Mouse (Mus musculus) embryonic facial prominence, embryonic 10.5 days (tissue): ENCODE results near the gene Gfpt1. TPM values are rescaled to one million over a fixed set of nuclear protein-coding genes. Genes with fewer than 3 reads are reported as not detected.
A peak's percentile ranks its signal among the peaks of the same experiment; 100 is the strongest.

ENCODE experiments used
- DNase-seq: peaks from one replicate; pipeline ENCODE4 v3.0.0-alpha.2; 2017; ENCODE audit warnings: low spot score
- H3K27ac ChIP-seq: fragments of 300-500 bp; sonication (generic); replicated peaks from 2 replicates; pipeline ENCODE4 v1.5.1; 2016; ENCODE audit warnings: mild to moderate bottlenecking
- H3K27me3 ChIP-seq: fragments of 300-500 bp; sonication (generic); replicated peaks from 2 replicates; pipeline ENCODE4 v1.6.1; 2016; ENCODE audit warnings: low read depth, mild to moderate bottlenecking; ENCODE audit not compliant: poor library complexity, severe bottlenecking
- H3K36me3 ChIP-seq: fragments of 300-500 bp; sonication (generic); replicated peaks from 2 replicates; pipeline ENCODE4 v1.6.1; 2016; ENCODE audit warnings: mild to moderate bottlenecking, moderate library complexity
- H3K4me1 ChIP-seq: fragments of 300-500 bp; sonication (generic); 2 replicates; pipeline ENCODE4 v1.6.1; 2016
- H3K4me3 ChIP-seq: fragments of 300-500 bp; sonication (generic); 2 replicates; pipeline ENCODE4 v1.5.1; 2016; ENCODE audit warnings: mild to moderate bottlenecking, moderate library complexity
- H3K9me3 ChIP-seq: fragments of 300-500 bp; sonication (generic); 2 replicates; pipeline ENCODE4 v1.6.1; 2016; ENCODE audit warnings: mild to moderate bottlenecking
- WGBS: fragments of 180-500 bp; shearing (Covaris S2); methylation state at CpG from one replicate; pipeline ENCODE4 v1.1.7; 2016; 5-methylcytosine and 5-hydroxymethylcytosine counted together
- polyA plus RNA-seq: library from polyadenylated mRNA; unstranded; fragments of >200 nt; fragmentation: Nextera tagmentation; extraction: Ambion mirVana; gene quantifications from 2 replicates; pipeline ENCODE4 v1.2.1, GENCODE M21; 2016

The Gfpt1 gene
- 17.0 and 17.5 TPM in 2 replicates for polyA plus RNA-seq

DNA sequence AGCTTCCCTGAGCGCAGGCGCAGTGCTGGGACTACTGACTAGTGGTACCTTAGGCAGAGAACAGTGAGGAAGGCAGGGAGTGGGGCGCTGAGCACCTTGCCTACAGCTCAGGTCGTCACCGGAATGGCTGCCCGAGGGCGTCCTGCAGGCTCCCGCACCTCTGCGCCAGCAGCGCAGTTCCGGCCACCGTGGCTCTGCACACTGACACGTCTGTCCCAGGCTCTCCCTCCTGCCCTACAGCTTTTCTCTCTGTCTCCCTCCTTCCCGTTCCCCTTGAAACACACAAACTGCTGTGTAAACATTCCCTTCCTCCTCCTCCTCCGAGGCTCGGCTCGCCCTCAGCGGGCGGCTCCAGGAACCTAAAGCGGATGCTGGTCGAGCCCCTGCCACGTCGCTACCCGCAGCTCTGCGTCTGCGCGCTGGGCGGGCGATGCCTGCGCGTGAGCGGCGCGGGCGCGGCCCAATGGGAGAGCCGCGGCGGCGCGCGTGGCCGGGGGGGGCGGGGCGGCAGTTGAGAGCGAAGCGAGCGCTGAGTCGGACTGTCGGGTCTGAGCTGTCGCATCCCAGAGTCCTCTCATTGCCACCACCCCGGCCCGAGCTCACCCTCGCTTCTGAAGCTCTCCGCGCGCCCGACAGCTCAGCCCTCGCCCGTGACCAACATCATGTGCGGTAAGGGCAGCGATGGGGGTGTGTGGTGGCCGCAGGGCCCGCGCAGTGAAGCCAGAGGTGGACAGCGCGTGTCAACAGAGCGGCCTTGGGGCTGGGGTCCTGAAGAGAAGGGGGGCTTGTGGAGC, at the start of gene Gfpt1:
Gene Gfpt1, plus strand, starts transcription at position 510 of the 794 bp plus-strand sequence.
- peak; percentile 96 for DNase-seq
- H3K9me3 ChIP-seq: no peaks in the 10 kb centered on the region
- peaks cover 8% of the 10 kb centered on the region for H3K36me3 ChIP-seq
- under 1% methylated on average over 68 of the region's 68 CpGs for WGBS
- H3K4me1 ChIP-seq: peaks cover 19% of the 10 kb centered on the region
- H3K27me3 ChIP-seq: no peaks in the 10 kb centered on the region
- peak within 1 kb of the TSS; percentile 96 for H3K4me3 ChIP-seq
- H3K27ac ChIP-seq: peak within 1 kb of the TSS; percentile 94

GRCm38 (mm10) chr6:86994254-86994653, 48.4 kb upstream of the Gfpt1 start:
- peaks cover 36% of the 10 kb centered on the region for H3K36me3 ChIP-seq
- no peaks in the 10 kb centered on the region for H3K4me1 ChIP-seq
- H3K27me3 ChIP-seq: no peaks in the 10 kb centered on the region
- 87% methylated on average over 4 of the region's 4 CpGs for WGBS
- no peak for DNase-seq
- no peak overlapping the region for H3K27ac ChIP-seq
- no peak overlapping the region for H3K4me3 ChIP-seq
- H3K9me3 ChIP-seq: no peaks in the 10 kb centered on the region

GRCm38 (mm10) chr6:86996629-86997307, 45.9 kb upstream of the Gfpt1 start:
- Histone ChIP-seq H3K4me1 (no peaks in the 10 kb centered on the region), H3K27me3 (no peaks in the 10 kb centered on the region), H3K9me3 (no peaks in the 10 kb centered on the region), H3K27ac (no peak overlapping the region), H3K36me3 (peaks cover 29% of the 10 kb centered on the region), H3K4me3 (no peak overlapping the region)
- DNase-seq: no peak
- WGBS: 88% methylated on average over 5 of the region's 5 CpGs

DNA sequence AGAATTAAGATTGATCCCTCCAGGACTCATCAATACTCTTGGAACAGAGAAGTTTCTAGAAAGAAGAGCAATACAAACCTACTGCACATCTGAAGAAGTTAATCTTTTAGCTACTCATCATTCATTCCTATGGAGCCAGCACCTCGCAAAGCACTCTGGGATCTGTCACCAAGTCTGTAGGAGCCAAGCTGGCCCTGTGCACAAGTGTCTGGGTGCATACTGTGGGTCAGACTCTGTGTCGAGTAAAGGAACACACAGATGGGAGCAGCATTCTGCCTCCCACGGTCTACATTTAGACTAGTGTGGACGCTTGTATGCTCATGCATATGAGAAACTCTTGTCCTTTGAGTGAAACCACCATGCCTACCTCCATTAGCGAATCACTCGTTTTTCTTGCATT, 45.3 kb upstream of the Gfpt1 start:
- Histone ChIP-seq H3K4me3 (no peak overlapping the region), H3K36me3 (peaks cover 29% of the 10 kb centered on the region), H3K9me3 (no peaks in the 10 kb centered on the region), H3K27ac (no peak overlapping the region), H3K4me1 (no peaks in the 10 kb centered on the region), H3K27me3 (no peaks in the 10 kb centered on the region)
- no peak for DNase-seq
- WGBS: 96% methylated on average over 6 of the region's 6 CpGs

- WGBS: 92% methylated on average over 6 of the region's 6 CpGs
- H3K36me3 ChIP-seq: peaks cover 16% of the 10 kb centered on the region
- H3K4me3 ChIP-seq: no peak overlapping the region
- DNase-seq: no peak
- H3K27ac ChIP-seq: no peak overlapping the region
- no peaks in the 10 kb centered on the region for H3K27me3 ChIP-seq
- H3K9me3 ChIP-seq: no peaks in the 10 kb centered on the region
- no peaks in the 10 kb centered on the region for H3K4me1 ChIP-seq
These were observed 40.7 kb upstream of the Gfpt1 start for GRCm38 (mm10) chr6:87001995-87002394.

GRCm38 (mm10) chr6:87002521-87003055, 40.1 kb upstream of the Gfpt1 start:
- H3K4me1 ChIP-seq: no peaks in the 10 kb centered on the region
- H3K36me3 ChIP-seq: peaks cover 10% of the 10 kb centered on the region
- H3K27ac ChIP-seq: 0 out of 2 replicates have a peak overlapping the region, but pooled peaks have one; percentile 44
- no peak overlapping the region for H3K4me3 ChIP-seq
- 55% methylated on average over 8 of the region's 8 CpGs for WGBS
- no peaks in the 10 kb centered on the region for H3K9me3 ChIP-seq
- DNase-seq: peak; percentile 79
- no peaks in the 10 kb centered on the region for H3K27me3 ChIP-seq

DNA sequence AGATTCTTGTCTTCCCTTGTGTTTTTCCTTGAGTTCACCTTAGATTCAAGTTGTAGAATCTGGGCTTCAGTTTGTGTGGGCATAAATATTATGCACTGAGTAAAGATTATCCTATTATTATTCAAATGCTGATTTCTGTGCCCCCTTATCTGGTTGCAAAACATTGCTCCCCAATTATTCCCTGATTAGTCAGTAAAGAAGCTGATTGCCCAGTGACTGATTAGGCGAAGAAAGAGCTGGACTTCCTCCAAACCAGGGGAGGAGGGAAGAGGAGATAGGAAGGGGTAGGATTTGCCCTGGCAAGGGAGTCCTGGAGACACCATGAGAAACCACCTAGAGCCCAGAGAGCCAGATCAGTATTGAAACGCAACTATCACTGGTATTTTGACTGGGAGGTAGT, 38.5 kb upstream of the Gfpt1 start:
- H3K27ac ChIP-seq: no peak overlapping the region
- no peak overlapping the region for H3K4me3 ChIP-seq
- 80% methylated on average over 2 of the region's 2 CpGs for WGBS
- no peak for DNase-seq
- H3K27me3 ChIP-seq: no peaks in the 10 kb centered on the region
- peaks cover under 1% of the 10 kb centered on the region; the same call in 1 of the 2 replicates for H3K4me1 ChIP-seq
- no peaks in the 10 kb centered on the region; the same call in 1 of the 2 replicates for H3K36me3 ChIP-seq
- no peaks in the 10 kb centered on the region for H3K9me3 ChIP-seq

DNA sequence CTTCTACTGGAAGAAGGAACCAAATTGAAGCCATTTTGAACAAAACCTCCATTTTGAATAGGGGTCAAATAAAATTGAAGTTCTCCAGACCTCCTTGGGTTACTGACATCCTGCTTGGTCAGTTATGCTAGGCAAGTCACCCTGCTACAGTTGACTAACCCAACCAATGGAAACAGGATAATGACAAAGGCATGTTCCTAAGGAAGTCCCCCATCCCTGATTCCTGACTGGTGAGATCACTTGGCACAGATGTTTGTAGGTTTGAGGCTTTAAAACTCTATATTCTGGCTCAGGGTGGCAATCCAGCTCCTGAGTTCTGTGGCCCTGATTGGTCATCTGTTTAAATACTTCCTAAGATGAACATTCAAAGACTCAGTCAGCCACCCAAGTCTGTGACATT, 37.1 kb upstream of the Gfpt1 start:
- no peak for DNase-seq
- Histone ChIP-seq H3K27me3 (no peaks in the 10 kb centered on the region), H3K9me3 (no peaks in the 10 kb centered on the region), H3K36me3 (no peaks in the 10 kb centered on the region), H3K4me1 (peaks cover 13% of the 10 kb centered on the region), H3K27ac (no peak overlapping the region), H3K4me3 (no peak overlapping the region)

DNA sequence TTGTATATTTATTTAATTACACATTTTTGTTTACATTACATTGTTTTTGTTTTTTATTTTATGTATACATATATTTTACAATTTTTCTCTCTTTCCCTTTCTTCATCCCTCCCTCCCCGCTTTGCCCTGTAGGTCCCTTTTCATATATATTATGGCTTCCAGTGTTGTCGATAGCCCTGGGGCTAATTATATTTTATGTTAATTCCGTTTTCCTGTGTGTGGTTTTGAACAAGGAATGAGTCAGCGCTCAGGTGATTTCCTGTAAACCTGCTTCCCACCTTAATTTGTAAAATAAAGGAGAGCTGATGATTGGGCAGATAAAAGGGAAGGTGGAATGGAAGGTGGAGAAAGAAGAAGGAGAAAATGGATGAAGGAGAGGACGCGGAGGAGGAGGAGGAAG, 33.8 kb upstream of the Gfpt1 start, which contains the start of gene Nfu1:
Gene Nfu1, plus strand, starts transcription at position 350 of the 400 bp plus-strand sequence.
- Histone ChIP-seq H3K27me3 (no peaks in the 10 kb centered on the region), H3K9me3 (no peaks in the 10 kb centered on the region), H3K36me3 (peaks cover 11% of the 10 kb centered on the region), H3K27ac (peak within 1 kb of the TSS; percentile 95), H3K4me3 (peak within 1 kb of the TSS; percentile 96), H3K4me1 (peaks cover 16% of the 10 kb centered on the region)
- no peak for DNase-seq
- WGBS: 78% methylated on average over 6 of the region's 6 CpGs

DNA sequence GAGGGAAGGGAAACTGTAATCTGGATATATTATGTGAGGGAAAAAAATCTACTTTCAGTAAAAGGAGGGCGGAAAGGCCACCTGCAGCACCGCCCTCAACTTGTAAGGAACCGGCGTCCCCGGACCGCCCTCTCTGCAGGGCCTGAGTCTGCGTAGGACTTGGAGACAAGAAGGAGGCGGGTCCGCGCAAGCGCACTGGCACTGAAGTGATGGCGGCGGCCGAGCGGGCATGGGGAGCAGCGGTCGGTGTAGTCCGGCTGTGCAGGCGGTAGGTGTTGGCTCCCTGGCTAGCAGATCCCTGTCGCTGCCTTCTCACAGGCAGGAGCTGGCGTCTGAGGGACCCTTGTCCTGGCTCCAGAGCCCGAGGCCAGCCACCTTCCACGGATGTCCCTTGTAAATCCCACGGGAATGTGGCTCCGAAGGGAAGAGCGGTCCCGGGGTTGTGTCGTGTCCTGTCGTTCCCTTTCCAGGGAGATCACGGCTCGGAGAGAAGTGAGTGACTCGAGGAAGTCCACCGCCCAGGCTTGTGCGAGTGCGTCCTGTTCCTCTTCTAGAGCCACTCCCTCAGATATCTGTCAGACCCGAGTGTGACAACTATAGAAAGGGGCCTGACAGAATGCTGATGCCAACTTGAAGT, 32.8 kb upstream of the Gfpt1 start:
- DNase-seq: peak; percentile 95
- H3K27ac ChIP-seq: peak overlapping the region; percentile 95
- H3K27me3 ChIP-seq: no peaks in the 10 kb centered on the region
- H3K4me3 ChIP-seq: peak overlapping the region; percentile 96
- WGBS: under 1% methylated on average over 36 of the region's 36 CpGs
- H3K36me3 ChIP-seq: peaks cover 20% of the 10 kb centered on the region
- no peaks in the 10 kb centered on the region for H3K9me3 ChIP-seq
- H3K4me1 ChIP-seq: peaks cover 16% of the 10 kb centered on the region

DNA sequence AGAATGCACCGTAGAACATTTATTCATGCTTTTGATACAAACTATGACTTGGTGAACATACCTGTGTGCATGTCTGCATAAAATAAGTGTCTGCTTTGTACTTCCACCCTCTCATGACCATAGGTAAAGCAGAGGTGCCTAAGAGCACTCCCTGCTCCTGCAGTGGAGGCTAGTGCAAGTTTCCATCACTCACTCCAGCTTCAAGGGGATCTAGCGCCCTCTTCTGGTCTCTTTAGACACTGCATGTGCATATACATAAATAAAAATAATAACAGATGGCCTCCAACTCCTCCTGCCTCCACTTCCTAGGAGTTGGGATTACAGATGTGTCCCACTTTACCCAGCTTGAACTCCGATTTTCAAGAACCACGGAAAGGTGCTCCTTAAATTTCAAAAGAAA, 25.7 kb upstream of the Gfpt1 start:
- Histone ChIP-seq H3K36me3 (peaks cover 85% of the 10 kb centered on the region), H3K4me1 (no peaks in the 10 kb centered on the region), H3K27me3 (no peaks in the 10 kb centered on the region), H3K27ac (no peak overlapping the region), H3K9me3 (peaks cover 6% of the 10 kb centered on the region), H3K4me3 (no peak overlapping the region)
- DNase-seq: peak; percentile 44
- WGBS: 66% methylated on average over 4 of the region's 4 CpGs

DNA sequence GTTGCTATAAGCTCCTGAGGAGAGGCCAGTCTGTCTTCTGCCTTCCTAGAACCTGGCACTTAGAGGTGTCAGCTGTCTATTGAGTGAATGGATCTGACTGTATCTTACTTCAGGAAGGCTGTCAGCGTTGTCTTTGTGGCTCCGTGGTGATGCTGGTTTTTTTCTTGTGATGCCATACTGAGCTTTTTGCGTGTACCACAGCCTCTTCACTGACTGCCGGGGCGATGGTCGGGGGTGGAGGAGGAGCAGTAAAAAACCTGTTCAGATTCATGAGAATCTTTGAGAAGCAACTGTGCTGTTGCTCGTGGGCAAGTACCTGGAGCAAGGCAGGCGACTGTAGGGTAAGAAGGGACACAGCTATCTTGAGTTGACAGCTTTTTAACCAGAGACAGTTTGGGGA, 23.8 kb upstream of the Gfpt1 start:
- Histone ChIP-seq H3K4me3 (no peak overlapping the region), H3K27me3 (no peaks in the 10 kb centered on the region), H3K36me3 (peaks cover 91% of the 10 kb centered on the region), H3K4me1 (no peaks in the 10 kb centered on the region), H3K27ac (no peak overlapping the region), H3K9me3 (peaks cover 6% of the 10 kb centered on the region)
- 94% methylated on average over 8 of the region's 8 CpGs for WGBS
- no peak for DNase-seq
